Mouse (Mus musculus): Measurements from ENCODE around the gene Peli1. TPM values are rescaled to one million over a fixed set of nuclear protein-coding genes. Genes with fewer than 3 reads are reported as not detected.

Gene Peli1
- polyA plus RNA-seq, 1 experiment from 2014 or later: 39.5 TPM

DNA sequence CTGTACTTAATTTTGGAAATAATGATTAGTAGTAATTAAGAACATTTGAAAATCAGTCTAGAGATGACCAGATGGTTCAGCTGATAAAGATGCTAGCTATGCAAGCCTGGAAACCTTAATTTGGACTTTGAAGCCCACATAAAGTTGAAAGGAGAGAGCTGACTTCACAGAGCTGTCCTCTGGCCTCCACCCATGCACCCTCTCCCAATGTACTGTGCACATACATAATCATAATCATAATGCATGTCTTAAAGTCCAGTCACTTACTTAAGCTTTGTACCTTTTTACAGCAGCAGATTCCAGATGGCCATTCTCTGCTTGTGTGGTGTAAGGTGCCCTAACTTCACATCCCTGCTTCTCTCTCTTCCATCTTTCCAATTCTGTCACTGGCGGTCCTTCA, 9.6 kb downstream of the Peli1 start:
- Histone ChIP-seq H3K9ac (ENCODE audit: low read length) (no peak overlapping the region), H3K27ac (ENCODE audit: low read depth) (no peak overlapping the region), H3K36me3 (ENCODE audit: control insufficient read depth, insufficient read depth, low read length) (no peaks in the 10 kb centered on the region), H3K4me3 (ENCODE audit: low read depth, low read length) (no peak overlapping the region), H3K4me1 (replicated peaks; ENCODE audit: control insufficient read depth, insufficient read depth, low read length) (no peaks in the 10 kb centered on the region), H3K4me2 (ENCODE audit: low read length) (no peak overlapping the region), H3K27me3 (replicated peaks; ENCODE audit: control insufficient read depth, insufficient read depth, low read length) (no peaks in the 10 kb centered on the region), H3K9me3 (ENCODE audit: control insufficient read depth, low read length) (no peaks in the 10 kb centered on the region)
- ATAC-seq (replicated peaks; ENCODE audit: low FRiP score, low TSS enrichment, low read depth): no peak
- no peak for DNase-seq (ENCODE audit: low spot score)
- 93% methylated on average over 1 of the region's 1 CpGs for WGBS

DNA sequence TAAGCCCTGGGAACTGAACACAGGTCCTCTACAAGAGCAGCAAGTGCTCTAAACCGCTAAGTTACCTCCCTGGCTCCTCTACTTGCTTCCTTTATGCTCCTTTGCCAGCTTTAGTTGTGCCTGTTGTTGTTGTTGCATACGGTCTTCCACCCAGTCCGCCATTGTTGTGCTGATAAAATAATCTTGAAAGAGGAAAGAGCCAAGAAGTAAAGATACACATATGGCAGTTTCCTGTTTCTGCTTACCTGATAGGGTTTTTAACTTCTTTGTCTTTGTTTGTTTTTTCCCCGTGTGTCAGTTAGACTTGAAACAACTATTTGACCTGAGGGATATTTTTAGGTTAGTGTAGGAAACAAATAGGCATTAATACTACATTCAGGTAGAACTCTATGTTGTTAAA, 10.2 kb downstream of the Peli1 start:
- Histone ChIP-seq H3K4me3 (ENCODE audit: low read depth, low read length) (no peak overlapping the region), H3K4me1 (replicated peaks; ENCODE audit: control insufficient read depth, insufficient read depth, low read length) (no peaks in the 10 kb centered on the region), H3K27me3 (replicated peaks; ENCODE audit: control insufficient read depth, insufficient read depth, low read length) (no peaks in the 10 kb centered on the region), H3K4me2 (ENCODE audit: low read length) (no peak overlapping the region), H3K36me3 (ENCODE audit: control insufficient read depth, insufficient read depth, low read length) (no peaks in the 10 kb centered on the region), H3K27ac (ENCODE audit: low read depth) (no peak overlapping the region), H3K9ac (ENCODE audit: low read length) (no peak overlapping the region), H3K9me3 (ENCODE audit: control insufficient read depth, low read length) (no peaks in the 10 kb centered on the region)
- ATAC-seq (replicated peaks; ENCODE audit: low FRiP score, low TSS enrichment, low read depth): no peak
- WGBS: 82% methylated on average over 4 of the region's 4 CpGs
- no peak for DNase-seq (ENCODE audit: low spot score)

DNA sequence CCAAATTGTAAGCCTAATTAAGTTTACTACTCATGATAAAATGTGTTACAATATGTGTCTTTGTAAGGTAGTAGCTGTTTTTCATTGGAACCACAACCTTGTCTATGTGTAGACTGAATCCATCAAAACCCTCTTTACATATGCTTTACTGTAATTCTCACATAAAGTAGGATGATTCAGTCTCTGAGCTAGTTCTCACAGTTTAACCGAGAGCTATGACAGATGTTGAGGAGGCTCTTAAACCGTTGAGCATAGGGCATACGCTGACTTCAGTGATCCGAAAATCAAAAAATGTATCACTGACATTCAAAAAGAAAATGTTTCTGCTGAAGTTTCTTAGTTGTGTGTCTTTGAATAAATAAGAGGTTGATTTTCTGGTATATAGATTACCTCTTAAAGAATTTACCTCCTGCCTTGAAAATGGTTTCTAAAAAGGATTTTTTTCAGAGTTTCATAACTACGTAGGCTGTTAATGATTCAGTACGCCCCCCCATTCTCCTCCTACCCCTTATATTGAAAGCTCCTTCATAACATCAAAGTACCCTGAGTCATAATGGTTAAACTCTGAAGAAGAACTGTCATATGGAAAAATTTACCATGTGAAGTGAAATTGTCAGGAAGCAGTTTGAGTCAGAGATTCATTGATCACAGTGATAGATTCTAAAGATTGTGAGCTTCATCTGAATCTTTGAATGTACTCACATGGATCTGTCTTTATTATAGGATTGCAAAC, 11.3 kb downstream of the Peli1 start:
- 89% methylated on average over 6 of the region's 6 CpGs for WGBS
- Histone ChIP-seq H3K9me3 (ENCODE audit: control insufficient read depth, low read length) (no peaks in the 10 kb centered on the region), H3K4me2 (ENCODE audit: low read length) (no peak overlapping the region), H3K36me3 (ENCODE audit: control insufficient read depth, insufficient read depth, low read length) (peaks cover 5% of the 10 kb centered on the region; the same call in 1 of the 2 replicates), H3K9ac (ENCODE audit: low read length) (no peak overlapping the region), H3K4me1 (replicated peaks; ENCODE audit: control insufficient read depth, insufficient read depth, low read length) (no peaks in the 10 kb centered on the region), H3K4me3 (ENCODE audit: low read depth, low read length) (no peak overlapping the region), H3K27me3 (replicated peaks; ENCODE audit: control insufficient read depth, insufficient read depth, low read length) (no peaks in the 10 kb centered on the region), H3K27ac (ENCODE audit: low read depth) (no peak overlapping the region)
- DNase-seq (ENCODE audit: low spot score) (no peak), ATAC-seq (replicated peaks; ENCODE audit: low FRiP score, low TSS enrichment, low read depth) (no peak)

DNA sequence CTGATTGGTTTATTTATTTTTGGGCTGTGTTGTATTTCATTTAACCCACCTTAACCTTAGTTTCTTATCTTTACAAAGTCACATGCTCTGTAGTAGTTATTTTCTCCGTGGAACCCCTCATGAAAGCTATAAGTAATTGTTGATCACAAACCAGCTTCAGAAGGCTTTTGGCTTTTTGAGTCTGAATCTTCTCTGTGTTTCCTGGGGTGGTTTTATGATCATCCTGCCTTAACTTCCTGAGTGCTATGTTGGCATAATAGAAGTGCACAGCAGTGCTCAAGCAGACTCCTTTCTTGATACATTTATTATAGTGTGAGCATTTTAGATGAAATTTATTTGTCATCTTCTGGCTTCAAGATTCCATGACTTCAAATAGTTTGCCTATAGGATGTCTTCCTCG, 12.1 kb downstream of the Peli1 start:
- ATAC-seq (replicated peaks; ENCODE audit: low FRiP score, low TSS enrichment, low read depth) (no peak), DNase-seq (ENCODE audit: low spot score) (no peak)
- Histone ChIP-seq H3K9ac (ENCODE audit: low read length) (no peak overlapping the region), H3K27me3 (replicated peaks; ENCODE audit: control insufficient read depth, insufficient read depth, low read length) (no peaks in the 10 kb centered on the region), H3K9me3 (ENCODE audit: control insufficient read depth, low read length) (no peaks in the 10 kb centered on the region), H3K4me2 (ENCODE audit: low read length) (no peak overlapping the region), H3K36me3 (ENCODE audit: control insufficient read depth, insufficient read depth, low read length) (peaks cover 5% of the 10 kb centered on the region; the same call in 1 of the 2 replicates), H3K4me3 (ENCODE audit: low read depth, low read length) (no peak overlapping the region), H3K4me1 (replicated peaks; ENCODE audit: control insufficient read depth, insufficient read depth, low read length) (no peaks in the 10 kb centered on the region), H3K27ac (ENCODE audit: low read depth) (no peak overlapping the region)
- 68% methylated on average over 2 of the region's 2 CpGs for WGBS

DNA sequence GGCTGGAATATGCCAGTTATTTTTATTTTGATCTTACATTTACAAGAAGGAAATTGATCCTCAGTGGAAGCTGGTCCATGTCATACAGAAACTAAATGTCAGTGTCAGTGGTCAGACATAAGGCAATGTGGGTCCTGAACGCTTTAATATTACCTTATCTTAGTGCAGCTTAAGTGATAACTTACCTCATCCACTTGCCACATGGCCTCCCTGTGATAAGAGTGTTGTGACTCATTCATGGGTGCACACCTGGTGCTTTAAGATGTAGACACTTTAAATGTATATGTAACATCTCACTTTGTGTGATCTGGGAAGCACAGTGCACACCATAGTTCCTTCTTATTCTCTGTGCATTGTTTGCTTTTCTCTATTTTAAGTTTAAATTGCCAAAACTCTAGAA, 14.3 kb downstream of the Peli1 start:
- Histone ChIP-seq H3K9ac (ENCODE audit: low read length) (no peak overlapping the region), H3K36me3 (ENCODE audit: control insufficient read depth, insufficient read depth, low read length) (peaks cover 5% of the 10 kb centered on the region; the same call in 1 of the 2 replicates), H3K9me3 (ENCODE audit: control insufficient read depth, low read length) (no peaks in the 10 kb centered on the region), H3K4me1 (replicated peaks; ENCODE audit: control insufficient read depth, insufficient read depth, low read length) (no peaks in the 10 kb centered on the region), H3K27me3 (replicated peaks; ENCODE audit: control insufficient read depth, insufficient read depth, low read length) (no peaks in the 10 kb centered on the region), H3K27ac (ENCODE audit: low read depth) (no peak overlapping the region), H3K4me2 (ENCODE audit: low read length) (no peak overlapping the region), H3K4me3 (ENCODE audit: low read depth, low read length) (no peak overlapping the region)
- DNase-seq (ENCODE audit: low spot score): no peak
- 63% methylated on average over 1 of the region's 1 CpGs for WGBS
- no peak for ATAC-seq (replicated peaks; ENCODE audit: low FRiP score, low TSS enrichment, low read depth)

DNA sequence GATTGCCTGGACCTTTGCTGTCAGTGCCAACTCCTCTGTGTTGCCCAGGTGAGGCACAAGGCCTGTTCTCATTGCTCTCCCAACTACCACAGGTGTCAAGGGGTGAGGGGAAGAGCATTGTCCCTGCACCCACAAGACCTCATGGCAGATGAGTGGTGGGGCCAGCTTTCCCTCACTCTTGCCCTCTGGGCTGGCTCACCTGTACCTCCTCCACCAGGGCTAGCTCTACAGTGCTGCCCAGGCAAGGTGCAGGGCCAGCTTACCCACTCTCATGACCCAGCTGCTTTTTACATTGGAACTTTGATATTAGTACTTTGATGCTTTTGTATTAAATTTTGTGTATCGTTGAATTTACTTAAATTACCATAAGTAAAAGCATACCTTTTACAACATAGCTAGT, 16.0 kb downstream of the Peli1 start:
- H3K9ac ChIP-seq (ENCODE audit: low read length): no peak overlapping the region
- 94% methylated on average over 1 of the region's 1 CpGs for WGBS
- H3K4me3 ChIP-seq (ENCODE audit: low read depth, low read length): no peak overlapping the region
- no peaks in the 10 kb centered on the region for H3K27me3 ChIP-seq (replicated peaks; ENCODE audit: control insufficient read depth, insufficient read depth, low read length)
- H3K9me3 ChIP-seq (ENCODE audit: control insufficient read depth, low read length): no peaks in the 10 kb centered on the region
- no peak for ATAC-seq (replicated peaks; ENCODE audit: low FRiP score, low TSS enrichment, low read depth)
- H3K4me1 ChIP-seq (replicated peaks; ENCODE audit: control insufficient read depth, insufficient read depth, low read length): no peaks in the 10 kb centered on the region
- no peak overlapping the region for H3K4me2 ChIP-seq (ENCODE audit: low read length)
- H3K27ac ChIP-seq (ENCODE audit: low read depth): no peak overlapping the region
- DNase-seq (ENCODE audit: low spot score): no peak
- peaks cover 5% of the 10 kb centered on the region; the same call in 1 of the 2 replicates for H3K36me3 ChIP-seq (ENCODE audit: control insufficient read depth, insufficient read depth, low read length)

DNA sequence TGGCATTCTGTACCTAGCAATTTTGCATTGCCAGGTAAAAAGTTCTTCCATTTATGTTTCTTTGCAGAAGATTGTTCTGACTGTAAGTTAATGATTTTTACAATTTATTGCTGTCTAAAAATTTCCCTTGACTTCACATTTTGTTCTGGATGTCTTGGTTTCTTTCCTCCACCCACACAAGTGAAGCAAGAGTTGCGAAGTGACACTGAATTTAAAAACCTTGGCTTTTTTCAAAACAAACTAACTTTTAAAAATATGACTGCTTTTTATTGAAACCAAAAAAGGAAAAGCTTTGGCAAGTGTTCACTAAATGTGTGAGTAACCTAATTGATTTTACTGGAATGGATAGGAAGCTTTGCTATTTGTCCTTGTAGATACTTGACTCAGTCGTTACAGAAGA, 18.2 kb downstream of the Peli1 start:
- WGBS: 88% methylated on average over 2 of the region's 2 CpGs
- H3K36me3 ChIP-seq (ENCODE audit: control insufficient read depth, insufficient read depth, low read length): peaks cover 5% of the 10 kb centered on the region; the same call in 1 of the 2 replicates

DNA sequence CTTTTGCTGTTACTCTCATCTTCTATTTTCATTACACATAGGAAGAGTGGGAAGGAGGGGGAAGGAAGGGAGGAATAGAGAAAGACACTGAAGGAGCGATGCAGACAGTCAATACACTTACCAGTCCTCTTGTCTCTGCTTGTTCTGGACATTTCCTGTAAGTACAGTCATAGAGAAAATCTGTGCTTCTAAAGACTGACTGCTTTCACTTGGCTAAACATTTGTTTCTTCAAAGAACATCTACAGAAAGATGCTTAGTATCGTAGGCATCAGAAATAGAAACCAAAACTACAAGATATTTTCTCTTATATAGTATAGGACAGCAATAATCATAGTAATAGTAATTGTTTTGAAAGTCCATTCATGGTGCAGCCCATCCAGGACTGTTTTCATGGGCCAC, 23.4 kb downstream of the Peli1 start:
- ATAC-seq (replicated peaks; ENCODE audit: low FRiP score, low TSS enrichment, low read depth) (no peak), DNase-seq (ENCODE audit: low spot score) (no peak)
- H3K9me3 ChIP-seq (ENCODE audit: control insufficient read depth, low read length): no peaks in the 10 kb centered on the region

More for the DNA sequence above, 18.2 kb downstream of the Peli1 start:
- Histone ChIP-seq H3K9me3 (ENCODE audit: control insufficient read depth, low read length) (no peaks in the 10 kb centered on the region), H3K4me3 (ENCODE audit: low read depth, low read length) (no peak overlapping the region), H3K27ac (ENCODE audit: low read depth) (no peak overlapping the region), H3K9ac (ENCODE audit: low read length) (no peak overlapping the region), H3K27me3 (replicated peaks; ENCODE audit: control insufficient read depth, insufficient read depth, low read length) (no peaks in the 10 kb centered on the region), H3K4me1 (replicated peaks; ENCODE audit: control insufficient read depth, insufficient read depth, low read length) (no peaks in the 10 kb centered on the region), H3K4me2 (ENCODE audit: low read length) (no peak overlapping the region)
- DNase-seq (ENCODE audit: low spot score) (no peak), ATAC-seq (replicated peaks; ENCODE audit: low FRiP score, low TSS enrichment, low read depth) (no peak)

DNA sequence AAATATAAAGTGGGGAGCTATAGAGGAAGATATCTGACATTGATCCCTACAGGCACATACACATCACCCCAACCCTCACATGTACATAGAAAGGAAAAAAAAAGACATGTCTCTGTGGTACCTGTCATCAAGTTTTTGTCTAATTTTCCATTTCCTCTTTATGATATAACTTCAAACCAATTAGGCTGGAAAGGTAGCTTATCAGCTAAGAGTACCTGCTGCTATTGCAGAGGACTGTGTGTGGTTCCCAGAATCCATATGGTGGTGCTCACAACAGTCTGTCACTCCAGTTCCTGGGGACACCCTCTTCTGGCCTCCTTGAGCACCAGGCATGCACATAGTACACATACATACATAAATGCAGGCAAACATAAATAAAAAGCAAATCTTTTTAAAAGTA, 24.7 kb downstream of the Peli1 start:
- no peak overlapping the region for H3K9ac ChIP-seq (ENCODE audit: low read length)

More for the DNA sequence above, 23.4 kb downstream of the Peli1 start:
- Histone ChIP-seq H3K4me1 (replicated peaks; ENCODE audit: control insufficient read depth, insufficient read depth, low read length) (no peaks in the 10 kb centered on the region), H3K4me3 (ENCODE audit: low read depth, low read length) (no peak overlapping the region), H3K9ac (ENCODE audit: low read length) (no peak overlapping the region), H3K27ac (ENCODE audit: low read depth) (no peak overlapping the region), H3K36me3 (ENCODE audit: control insufficient read depth, insufficient read depth, low read length) (no peaks in the 10 kb centered on the region), H3K27me3 (replicated peaks; ENCODE audit: control insufficient read depth, insufficient read depth, low read length) (no peaks in the 10 kb centered on the region), H3K4me2 (ENCODE audit: low read length) (no peak overlapping the region)
- WGBS: 91% methylated on average over 2 of the region's 2 CpGs

More for the DNA sequence above, 24.7 kb downstream of the Peli1 start:
- H3K4me2 ChIP-seq (ENCODE audit: low read length): no peak overlapping the region
- ATAC-seq (replicated peaks; ENCODE audit: low FRiP score, low TSS enrichment, low read depth): no peak
- H3K4me3 ChIP-seq (ENCODE audit: low read depth, low read length): no peak overlapping the region
- no peaks in the 10 kb centered on the region for H3K27me3 ChIP-seq (replicated peaks; ENCODE audit: control insufficient read depth, insufficient read depth, low read length)
- DNase-seq (ENCODE audit: low spot score): no peak
- no peaks in the 10 kb centered on the region for H3K36me3 ChIP-seq (ENCODE audit: control insufficient read depth, insufficient read depth, low read length)
- no peaks in the 10 kb centered on the region for H3K9me3 ChIP-seq (ENCODE audit: control insufficient read depth, low read length)
- no peak overlapping the region for H3K27ac ChIP-seq (ENCODE audit: low read depth)
- no peaks in the 10 kb centered on the region for H3K4me1 ChIP-seq (replicated peaks; ENCODE audit: control insufficient read depth, insufficient read depth, low read length)

All from intestine, embryonic 14.5 days (tissue).